Mouse (Mus musculus) lung, embryonic 14.5 days (tissue): ENCODE results near the gene Cers4. TPM values are rescaled to one million over a fixed set of nuclear protein-coding genes. Genes with fewer than 3 reads are reported as not detected.

Experiments
- ATAC-seq: fragments of 200-750 bp; cut with Nextera tagmentation; 2 replicates; pipeline ENCODE4 v1.8.0; 2017; ENCODE audit warnings: mild to moderate bottlenecking, moderate TSS enrichment, moderate library complexity; ENCODE audit not compliant: insufficient read depth
- DNase-seq: peaks from one replicate; pipeline ENCODE4 v3.0.0-alpha.2; 2015
- H3K27ac ChIP-seq: fragments of 300-500 bp; sonication (generic); 2 replicates; pipeline ENCODE4 v1.5.1; 2014; ENCODE audit warnings: low read depth, mild to moderate bottlenecking, moderate library complexity
- H3K27me3 ChIP-seq: fragments of 300-500 bp; sonication (generic); 2 replicates; pipeline ENCODE4 v1.6.1; 2014; ENCODE audit warnings: low read length, control low read depth; ENCODE audit not compliant: insufficient read depth
- H3K36me3 ChIP-seq: fragments of 300-500 bp; sonication (generic); 2 replicates; pipeline ENCODE4 v1.6.1; 2014; ENCODE audit warnings: control low read depth; ENCODE audit not compliant: insufficient read depth
- H3K4me1 ChIP-seq: fragments of 300-500 bp; sonication (generic); 2 replicates; pipeline ENCODE4 v1.6.1; 2014; ENCODE audit warnings: antibody characterized with exemption, control low read depth; ENCODE audit not compliant: insufficient read depth
- H3K4me2 ChIP-seq: fragments of 300-500 bp; sonication (generic); 2 replicates; pipeline ENCODE4 v1.6.1; 2014; ENCODE audit warnings: mild to moderate bottlenecking
- H3K4me3 ChIP-seq: fragments of 300-500 bp; sonication (generic); 2 replicates; pipeline ENCODE4 v1.5.1; 2014; ENCODE audit warnings: low read depth, low read length
- H3K9ac ChIP-seq: fragments of 300-500 bp; sonication (generic); 2 replicates; pipeline ENCODE4 v1.6.1; 2014
- H3K9me3 ChIP-seq: fragments of 300-500 bp; sonication (generic); 2 replicates; pipeline ENCODE4 v1.6.1; 2016; ENCODE audit warnings: low read depth, low read length, control low read depth
- CTCF ChIP-seq: IDR thresholded peaks from 2 replicates; pipeline ENCODE4 v1.5.1; 2016; ENCODE audit warnings: antibody characterized with exemption, low read depth
- WGBS: fragments of 180-500 bp; shearing (Covaris S2); extraction: QIAGEN DNeasy Blood & Tissue Kit; methylation state at CpG from one replicate; pipeline ENCODE4 v1.1.7; 2014; 5-methylcytosine and 5-hydroxymethylcytosine counted together
- polyA plus RNA-seq: library from polyadenylated mRNA; unstranded; fragments of >200 nt; fragmentation: Nextera tagmentation; extraction: Ambion mirVana; gene quantifications from 2 replicates; pipeline ENCODE4 v1.2.1, GENCODE M21; 2014

The Cers4 gene
- polyA plus RNA-seq, 1 experiment from 2014 or later, result 29.4 TPM

DNA sequence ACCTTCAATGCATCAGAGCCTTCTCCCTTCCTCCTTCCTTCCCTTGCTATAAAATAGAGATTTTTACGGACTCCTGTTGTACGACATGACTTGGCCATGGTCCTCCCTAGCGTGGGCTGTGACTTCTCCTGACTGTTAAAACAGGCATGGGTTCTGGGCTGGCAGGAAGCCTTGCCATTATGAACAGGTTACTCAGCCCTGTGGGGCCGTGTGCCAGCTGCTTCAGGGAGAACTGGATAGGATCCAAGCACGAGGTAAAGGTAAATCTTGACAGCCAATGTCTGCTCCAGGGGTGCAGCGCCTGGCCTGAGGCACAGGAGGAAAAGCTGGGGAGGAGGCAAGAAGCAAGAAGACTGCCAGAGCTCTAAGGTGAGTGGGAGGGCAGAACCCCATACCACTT lies 9.5 kb upstream of the Cers4 start:
- Histone ChIP-seq H3K9ac (no peak overlapping the region), H3K4me3 (no peak overlapping the region), H3K27ac (no peak overlapping the region), H3K36me3 (no peaks in the 10 kb centered on the region), H3K27me3 (no peaks in the 10 kb centered on the region), H3K9me3 (no peaks in the 10 kb centered on the region), H3K4me2 (no peak overlapping the region), H3K4me1 (no peaks in the 10 kb centered on the region)
- TF ChIP-seq CTCF, result no peak
- DNase-seq (peak; percentile 66), ATAC-seq (peak; percentile 68; the same call in 1 of the 2 replicates)
- 61% methylated on average over 6 of the region's 6 CpGs for WGBS

DNA sequence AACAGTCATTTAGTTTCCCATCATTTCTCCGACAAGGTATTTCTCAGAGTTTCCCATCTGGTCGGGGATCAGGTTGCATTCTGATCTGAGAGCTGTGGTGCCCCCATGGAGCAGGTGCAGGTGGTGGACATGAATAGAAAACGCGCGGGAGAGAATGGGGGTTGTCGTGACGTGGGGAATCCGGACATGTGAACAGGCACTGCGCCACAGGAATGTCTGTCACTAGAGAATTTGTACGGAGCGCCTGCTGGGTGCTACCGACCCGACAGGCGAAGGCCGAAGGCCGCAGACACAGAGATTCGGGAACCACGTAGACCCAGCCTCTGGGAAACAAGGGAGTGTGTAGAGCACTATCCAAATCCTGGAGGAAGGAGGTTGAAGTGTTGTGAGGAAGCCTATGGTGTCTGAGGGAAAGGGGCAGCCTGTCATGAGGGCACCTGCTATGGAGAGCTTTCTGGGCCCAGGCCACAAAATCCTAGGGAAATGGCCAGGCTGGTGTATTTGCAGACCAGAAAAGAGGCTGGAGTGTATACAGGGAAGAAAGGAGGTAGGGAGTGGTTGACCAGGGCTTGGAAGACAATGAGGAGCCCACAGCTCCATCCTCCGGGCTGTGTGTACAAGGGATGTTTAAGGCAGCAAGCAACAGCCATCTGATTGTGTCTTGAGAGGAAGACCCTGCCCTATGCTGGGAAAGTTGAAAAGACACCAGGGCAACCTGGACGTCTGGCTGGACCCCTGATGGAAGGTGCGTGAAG lies 1.0 kb downstream of the Cers4 start:
- ATAC-seq (peak; percentile 41), DNase-seq (peak; percentile 64)
- H3K9me3 ChIP-seq, result no peaks in the 10 kb centered on the region
- peak overlapping the region; percentile 82 for H3K27ac ChIP-seq
- peaks cover 6% of the 10 kb centered on the region; the same call in 1 of the 2 replicates for H3K4me1 ChIP-seq
- no peaks in the 10 kb centered on the region for H3K36me3 ChIP-seq
- WGBS, result 8% methylated on average over 21 of the region's 21 CpGs
- no peak for TF ChIP-seq CTCF
- peak overlapping the region; percentile 59 for H3K9ac ChIP-seq
- H3K4me2 ChIP-seq, result peak overlapping the region; percentile 77
- no peaks in the 10 kb centered on the region for H3K27me3 ChIP-seq
- H3K4me3 ChIP-seq, result peak overlapping the region; percentile 50

DNA sequence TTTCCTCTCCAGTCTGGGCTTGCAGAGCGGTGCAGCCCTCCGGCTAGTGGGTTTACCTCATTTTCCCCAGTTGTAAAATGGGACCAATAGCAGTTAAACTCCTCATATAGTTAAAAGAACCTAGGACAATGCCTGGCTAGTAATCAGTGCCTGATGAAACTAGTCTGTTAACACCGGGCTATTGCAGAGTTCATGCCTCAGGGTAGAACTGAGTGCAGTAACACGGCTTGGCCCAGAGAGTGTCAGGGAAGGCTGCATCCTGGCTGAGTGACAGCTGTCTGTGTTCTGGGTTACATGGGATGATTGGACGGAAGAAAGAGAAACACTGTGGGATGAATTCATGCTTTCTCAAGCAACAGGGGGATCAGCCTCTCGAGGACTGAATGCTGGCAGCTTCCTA lies 3.1 kb downstream of the Cers4 start:
- no peak for TF ChIP-seq CTCF
- no peaks in the 10 kb centered on the region for H3K36me3 ChIP-seq
- peak overlapping the region; percentile 15; the same call in 1 of the 2 replicates for H3K27ac ChIP-seq
- peaks cover 6% of the 10 kb centered on the region; the same call in 1 of the 2 replicates for H3K4me1 ChIP-seq
- H3K4me3 ChIP-seq, result no peak overlapping the region
- DNase-seq (peak; percentile 8), ATAC-seq (no peak)
- no peaks in the 10 kb centered on the region for H3K27me3 ChIP-seq
- 0 out of 2 replicates have a peak overlapping the region, but pooled peaks have one; percentile 18 for H3K4me2 ChIP-seq
- no peaks in the 10 kb centered on the region for H3K9me3 ChIP-seq
- H3K9ac ChIP-seq, result no peak overlapping the region
- 54% methylated on average over 6 of the region's 6 CpGs for WGBS

DNA sequence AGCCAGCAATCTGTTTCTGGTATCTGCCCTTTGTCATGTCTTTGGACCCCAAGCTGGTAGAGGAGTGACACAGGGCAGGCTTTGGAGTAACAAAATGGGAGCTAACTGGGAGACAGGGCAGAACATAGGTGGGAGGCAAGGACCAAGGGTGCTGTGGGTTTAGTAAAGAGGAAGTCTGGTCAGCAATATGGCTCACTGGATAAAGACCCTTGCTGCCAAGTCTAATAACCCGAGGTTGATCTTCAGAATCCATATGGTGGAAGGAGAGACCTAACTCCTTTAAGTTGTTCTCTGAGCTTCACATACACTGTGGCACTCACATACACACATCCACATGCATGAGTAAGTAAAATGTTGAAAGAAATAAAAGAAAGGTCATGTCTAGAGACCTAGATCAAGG lies 4.8 kb downstream of the Cers4 start:
- Histone ChIP-seq H3K36me3 (0 out of 2 replicates have a peak, but pooled peaks cover 8% of the 10 kb centered on the region), H3K27ac (no peak overlapping the region), H3K4me1 (peaks cover 6% of the 10 kb centered on the region; the same call in 1 of the 2 replicates), H3K4me3 (no peak overlapping the region), H3K9me3 (no peaks in the 10 kb centered on the region), H3K27me3 (no peaks in the 10 kb centered on the region), H3K4me2 (no peak overlapping the region), H3K9ac (no peak overlapping the region)
- TF ChIP-seq CTCF, result no peak
- WGBS, result 81% methylated on average over 1 of the region's 1 CpGs
- ATAC-seq (no peak), DNase-seq (no peak)

DNA sequence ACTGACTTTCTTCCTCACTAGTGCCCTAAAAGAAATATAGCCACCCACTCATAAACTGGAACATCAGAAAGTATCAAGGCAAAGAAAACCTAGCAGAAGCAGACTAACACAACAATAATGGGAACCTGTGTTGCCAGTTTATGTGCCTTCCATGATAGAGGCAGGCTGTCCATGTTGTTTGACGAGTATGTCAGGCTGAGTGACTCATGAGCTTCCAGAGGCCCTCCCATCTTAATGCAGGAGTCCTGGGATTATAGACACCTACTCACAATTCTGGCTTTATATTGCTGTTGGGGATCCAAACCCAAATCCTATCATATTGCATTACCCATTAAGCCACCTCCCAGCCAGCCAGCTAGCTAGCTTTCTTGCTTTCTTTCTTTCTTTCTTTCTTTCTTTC lies 12.5 kb downstream of the Cers4 start:
- H3K27me3 ChIP-seq, result no peaks in the 10 kb centered on the region
- TF ChIP-seq CTCF, result no peak
- H3K27ac ChIP-seq, result no peak overlapping the region
- 85% methylated on average over 1 of the region's 1 CpGs for WGBS
- ATAC-seq (no peak), DNase-seq (no peak)
- peaks cover 8% of the 10 kb centered on the region; the same call in 1 of the 2 replicates for H3K36me3 ChIP-seq
- no peaks in the 10 kb centered on the region for H3K9me3 ChIP-seq
- no peaks in the 10 kb centered on the region for H3K4me1 ChIP-seq
- H3K4me3 ChIP-seq, result no peak overlapping the region
- H3K4me2 ChIP-seq, result no peak overlapping the region
- no peak overlapping the region for H3K9ac ChIP-seq

DNA sequence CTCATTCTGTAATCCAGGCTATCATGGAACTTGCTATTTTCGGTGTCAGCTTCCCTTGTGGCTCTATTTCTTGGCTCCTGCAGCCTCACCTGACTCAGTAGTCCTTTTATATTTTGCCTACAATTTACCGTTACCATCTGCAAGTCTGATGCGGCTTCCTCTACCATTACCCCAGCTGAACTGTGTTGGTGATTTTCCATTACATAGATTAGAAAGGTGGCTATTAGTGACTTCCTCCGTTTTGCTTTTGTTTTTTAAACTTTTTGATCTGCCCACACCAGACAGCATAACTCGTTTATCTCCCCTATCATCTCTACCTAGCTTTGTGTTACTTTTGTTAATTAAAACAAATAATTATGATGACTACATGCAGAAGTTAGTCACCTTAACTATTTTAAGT lies 14.7 kb downstream of the Cers4 start:
- H3K4me3 ChIP-seq, result no peak overlapping the region
- no peak overlapping the region for H3K9ac ChIP-seq
- no peak for TF ChIP-seq CTCF
- no peak for ATAC-seq
- DNase-seq, result no peak
- no peaks in the 10 kb centered on the region for H3K27me3 ChIP-seq
- H3K4me2 ChIP-seq, result no peak overlapping the region
- 61% methylated on average over 5 of the region's 5 CpGs for WGBS
- H3K9me3 ChIP-seq, result no peaks in the 10 kb centered on the region
- H3K36me3 ChIP-seq, result no peaks in the 10 kb centered on the region; the same call in 1 of the 2 replicates
- H3K27ac ChIP-seq, result no peak overlapping the region
- H3K4me1 ChIP-seq, result peaks cover 14% of the 10 kb centered on the region; the same call in 1 of the 2 replicates

DNA sequence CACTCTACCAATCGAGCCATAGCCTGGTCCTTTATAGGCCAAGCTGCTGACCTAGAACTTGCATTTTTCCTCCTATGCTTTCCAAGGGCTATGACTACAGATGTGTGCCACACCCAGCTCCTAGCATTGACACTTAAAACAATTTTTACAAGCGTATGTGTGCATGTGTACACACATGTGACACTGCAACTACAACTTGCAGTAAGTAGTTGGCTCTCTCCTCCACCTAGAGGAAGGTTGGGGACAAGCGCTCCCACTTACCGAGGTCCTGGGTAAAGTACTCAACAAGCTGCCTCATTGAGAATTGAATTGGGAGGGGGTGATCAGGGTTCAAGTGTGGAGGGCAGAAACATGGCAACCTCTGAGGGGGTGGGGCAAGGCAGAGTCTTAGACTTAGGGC lies 18.0 kb downstream of the Cers4 start:
- H3K27me3 ChIP-seq, result no peaks in the 10 kb centered on the region
- H3K36me3 ChIP-seq, result no peaks in the 10 kb centered on the region
- no peak for ATAC-seq
- H3K9ac ChIP-seq, result no peak overlapping the region
- no peak overlapping the region for H3K4me3 ChIP-seq
- H3K9me3 ChIP-seq, result no peaks in the 10 kb centered on the region
- TF ChIP-seq CTCF, result peak; percentile 51
- WGBS, result 71% methylated on average over 4 of the region's 4 CpGs
- H3K4me1 ChIP-seq, result peaks cover 14% of the 10 kb centered on the region; the same call in 1 of the 2 replicates
- DNase-seq, result peak; percentile 22
- H3K4me2 ChIP-seq, result no peak overlapping the region
- peak overlapping the region; percentile 95 for H3K27ac ChIP-seq
